Mouse (Mus musculus): ENCODE data around the gene Stpg4.

Stpg4 gene

GRCm38 (mm10) chr17:87427511-87427910, at the start of gene Stpg4:
Gene Stpg4 (minus strand): TSS chr17:87427741.
- DNase-seq (ENCODE audit: low spot score) = no peak

GRCm38 (mm10) chr17:87475356-87475755, 47.8 kb upstream of the Stpg4 start:
- DNase-seq (ENCODE audit: low spot score) = no peak

- DNase-seq (ENCODE audit: low spot score) = no peak
These were observed 46.9 kb upstream of the Stpg4 start for GRCm38 (mm10) chr17:87474501-87474795.

GRCm38 (mm10) chr17:87473736-87474500, 46.4 kb upstream of the Stpg4 start:
- DNase-seq (ENCODE audit: low spot score) = peak; percentile 82

- DNase-seq (ENCODE audit: low spot score) = no peak
These were observed 45.8 kb upstream of the Stpg4 start for GRCm38 (mm10) chr17:87473441-87473735.

GRCm38 (mm10) chr17:87472879-87473278, 45.3 kb upstream of the Stpg4 start:
- no peak for DNase-seq (ENCODE audit: low spot score)

GRCm38 (mm10) chr17:87471661-87472060, 44.1 kb upstream of the Stpg4 start:
- DNase-seq (ENCODE audit: low spot score) = no peak

GRCm38 (mm10) chr17:87470797-87471196, 43.3 kb upstream of the Stpg4 start:
- DNase-seq (ENCODE audit: low spot score) = peak; percentile 46

- DNase-seq (ENCODE audit: low spot score) = no peak
These were observed 42.7 kb upstream of the Stpg4 start for GRCm38 (mm10) chr17:87470282-87470681.

GRCm38 (mm10) chr17:87469428-87469827, 41.9 kb upstream of the Stpg4 start:
- DNase-seq (ENCODE audit: low spot score) = no peak

GRCm38 (mm10) chr17:87468616-87469015, 41.1 kb upstream of the Stpg4 start:
- no peak for DNase-seq (ENCODE audit: low spot score)

- no peak for DNase-seq (ENCODE audit: low spot score)
These were observed 34.0 kb upstream of the Stpg4 start for GRCm38 (mm10) chr17:87461499-87461896.

GRCm38 (mm10) chr17:87460669-87461498, 33.3 kb upstream of the Stpg4 start:
- DNase-seq (ENCODE audit: low spot score) = no peak

GRCm38 (mm10) chr17:87459750-87460668, 32.5 kb upstream of the Stpg4 start:
- no peak for DNase-seq (ENCODE audit: low spot score)

GRCm38 (mm10) chr17:87458911-87459749, 31.6 kb upstream of the Stpg4 start:
- peak; percentile 54 for DNase-seq (ENCODE audit: low spot score)

- peak; percentile 53 for DNase-seq (ENCODE audit: low spot score)
These were observed 30.4 kb upstream of the Stpg4 start for GRCm38 (mm10) chr17:87457961-87458360.

GRCm38 (mm10) chr17:87454121-87454520, 26.6 kb upstream of the Stpg4 start:
- no peak for DNase-seq (ENCODE audit: low spot score)

- DNase-seq (ENCODE audit: low spot score) = no peak
These were observed 25.8 kb upstream of the Stpg4 start for GRCm38 (mm10) chr17:87453336-87453735.

- no peak for DNase-seq (ENCODE audit: low spot score)
These were observed 21.3 kb upstream of the Stpg4 start for GRCm38 (mm10) chr17:87448881-87449280.

- DNase-seq (ENCODE audit: low spot score) = no peak
These were observed 20.8 kb upstream of the Stpg4 start for GRCm38 (mm10) chr17:87448339-87448738.

GRCm38 (mm10) chr17:87447612-87448200, 20.2 kb upstream of the Stpg4 start:
- DNase-seq (ENCODE audit: low spot score) = no peak
